19 mouse cellular contexts compared by ENCODE assay signal in genomic region chr3:146315414-146315813, GRCm38 (mm10).
DNase-seq lines count a peak whose midpoint lies in the region; ATAC-seq and TF ChIP-seq lines count a peak whose summit lies in the region.
"Had no signal": no experiment of that assay in that cellular context is flagged by ENCODE, and none has a peak within 500 bp of the region (broad histone marks: within the 10 kb centered on the region; RNA-seq: fewer than 3 reads in every experiment).

No protein-coding gene starts in this region.

- no peak for TF ChIP-seq CTCF in Patski (IDR thresholded peaks at IDR 0.05)

- in situ Hi-C loops in Patski (cut with MboI; ENCODE audit: low pct_unique_long_range_greater_than_20kb): no loop called here

- ATAC-seq in Patski: no peak
- ATAC-seq: forebrain, embryonic 13.5 days; hindbrain, embryonic 16.5 days; inflammation-experienced regulatory T-cells, adult 6 months; intestine, postnatal 0 days had no signal

- CTCF ChIA-PET in Patski (lab: Charles Lee): interaction anchor here (1.0 to 1.3 kb wide), 2 partner anchors 24 to 39 kb away, joined by 3 to 4 read pairs; no protein-coding TSS in a partner anchor

- POLR2A ChIA-PET in Patski (lab: Charles Lee): no interaction called here

- DNase-seq in heart, adult 11 months: peak; percentile 54
- DNase-seq in heart, adult 9 months (ENCODE audit: low spot score in 2 of 2): no peak
- DNase-seq in NIH3T3 (ENCODE audit: low read depth) (peak; percentile 72), Patski (ENCODE audit: low read depth, low spot score) (peak; percentile 58)
- DNase-seq in lung, postnatal 36 days: peak; percentile 41
- no peak for DNase-seq in c-Kit-positive CD71-positive TER-119-positive erythroid progenitor cells, embryonic 14.5 days (ENCODE audit: low spot score)
- no peak for DNase-seq in kidney, postnatal 36 days
- DNase-seq: adrenal gland, postnatal 25 days; cerebellum, adult 2 months; cerebellum, postnatal 10 days; gastrocnemius, adult 2 months; heart, adult 2 months; heart, postnatal 4 days had no signal

- H3K27me3 ChIP-seq in Patski: no peaks in the 10 kb centered on the region
- H3K27me3 ChIP-seq: heart, embryonic 13.5 days; hindbrain, embryonic 12.5 days had no signal

Comparison
In these comparisons a context has a peak if more than half of its experiments do, and no peak if none do; other contexts are left out.
1. DNase-seq: peak in heart, adult 11 months (single experiment), NIH3T3 (single experiment), Patski (single experiment) and lung, postnatal 36 days (single experiment); none in heart, adult 9 months (0 of 2), c-Kit-positive CD71-positive TER-119-positive erythroid progenitor cells, embryonic 14.5 days (single experiment) and kidney, postnatal 36 days (0 of 2).